Mouse (Mus musculus) skeletal muscle tissue, adult 2 months (tissue): ENCODE measurements around the gene Fabp6.

Experiments used
- DNase-seq: peaks from one replicate; pipeline ENCODE4 v3.0.0-alpha.2; 2012; ENCODE audit warnings: low read depth, low spot score

Gene Fabp6

DNA sequence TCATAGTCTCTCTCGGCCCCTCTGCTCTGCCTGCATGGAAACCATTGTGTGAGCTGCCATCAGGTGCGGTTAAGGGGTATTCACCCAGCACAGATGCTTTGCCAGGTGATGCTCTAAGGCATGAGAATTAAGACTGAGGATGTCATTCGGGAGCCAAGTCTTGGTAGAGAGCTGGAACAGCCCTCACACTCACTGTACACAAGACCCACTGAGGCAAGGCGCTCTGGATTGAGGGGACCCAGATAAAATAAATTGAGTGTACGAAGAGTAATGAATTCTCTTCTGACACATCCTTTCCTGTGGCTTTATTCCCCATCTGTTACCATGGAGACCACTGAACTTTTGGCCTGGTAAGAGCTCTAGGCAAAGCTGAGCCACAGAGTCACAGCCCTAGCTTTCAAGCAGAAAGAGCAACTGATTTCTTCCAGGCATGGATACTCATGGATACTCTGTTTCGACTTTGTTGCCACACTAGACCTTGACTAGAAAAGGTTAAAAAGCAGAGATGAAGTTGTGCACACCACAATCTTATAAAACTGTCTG, 11.7 kb downstream of the Fabp6 start:
- DNase-seq, result no peak

DNA sequence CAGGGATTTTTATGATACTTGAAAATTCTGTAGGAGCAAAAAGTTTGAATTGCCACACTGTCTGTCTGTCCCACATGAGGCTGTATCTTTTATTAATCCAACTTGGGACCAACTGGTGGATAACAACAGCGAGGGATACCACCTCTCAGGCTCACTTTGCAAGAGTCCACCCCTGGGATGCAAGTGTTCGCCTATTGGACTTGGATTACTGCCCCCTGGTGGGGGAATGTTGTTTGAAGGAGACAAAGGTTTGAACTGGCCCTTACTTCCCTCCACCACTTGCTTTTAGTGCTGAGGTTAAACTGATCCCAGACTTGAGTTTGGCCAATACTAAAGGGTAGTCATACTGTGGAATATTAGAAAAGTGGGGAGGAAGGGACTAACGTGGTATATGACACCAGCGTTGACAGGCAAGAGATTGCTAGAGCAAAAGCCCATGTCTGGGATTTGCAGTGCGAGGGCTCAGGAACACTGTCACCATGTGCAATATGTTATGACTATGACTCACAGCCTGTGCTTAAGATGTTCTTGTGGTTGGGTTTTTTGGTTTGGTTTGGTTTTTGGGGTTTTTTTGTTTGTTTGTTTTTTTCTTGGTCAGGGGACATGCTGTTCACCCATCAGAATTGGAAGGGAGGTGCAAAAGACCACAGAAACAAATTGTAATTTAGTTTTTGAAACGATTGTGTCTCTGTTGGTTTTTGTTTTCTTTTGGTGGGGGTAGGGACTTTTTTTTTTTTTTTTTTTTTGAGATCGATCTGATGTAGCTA, 14.8 kb downstream of the Fabp6 start, which contains the start of gene 4933415A04Rik:
4933415A04Rik (plus strand) TSS at position 717 of the 767 bp plus-strand sequence.
- no peak for DNase-seq

DNA sequence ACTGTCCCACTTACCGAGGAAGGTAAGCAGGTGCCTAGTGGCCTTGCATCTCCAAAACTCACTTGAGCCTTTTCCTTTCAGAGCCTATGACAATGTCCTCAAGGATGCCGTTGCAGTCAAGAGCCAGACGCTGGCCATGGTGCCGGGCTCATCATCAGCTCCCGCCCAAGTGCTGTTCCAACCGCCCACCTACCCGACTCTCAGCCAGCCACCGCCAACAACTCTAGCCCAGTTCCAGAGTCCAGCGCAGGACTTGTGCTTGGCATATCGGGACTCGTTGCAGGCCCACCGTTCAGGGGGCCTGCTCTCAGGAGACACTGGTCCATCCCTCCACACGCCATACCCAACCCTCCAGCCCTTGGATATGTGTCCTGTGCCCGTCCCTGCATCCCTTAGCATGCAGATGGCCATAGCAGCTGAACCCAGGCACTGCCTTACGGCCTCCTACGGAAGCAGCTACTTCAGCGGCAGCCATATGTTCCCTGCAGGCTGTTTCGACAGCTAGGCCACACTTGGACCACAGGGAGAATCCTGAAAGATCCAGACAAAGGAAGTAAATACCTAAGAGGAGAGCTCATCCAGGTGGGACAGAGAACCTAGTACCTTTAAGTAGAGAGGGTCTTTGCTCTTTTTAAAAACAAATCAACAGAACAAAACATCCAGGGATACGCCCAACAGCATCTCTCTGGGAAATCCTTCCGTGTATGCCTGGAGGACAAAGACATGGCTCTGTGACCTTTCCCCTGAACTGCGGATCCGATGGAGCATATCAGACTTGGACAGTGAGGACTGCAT, 15.9 kb downstream of the Fabp6 start:
- DNase-seq, result no peak

DNA sequence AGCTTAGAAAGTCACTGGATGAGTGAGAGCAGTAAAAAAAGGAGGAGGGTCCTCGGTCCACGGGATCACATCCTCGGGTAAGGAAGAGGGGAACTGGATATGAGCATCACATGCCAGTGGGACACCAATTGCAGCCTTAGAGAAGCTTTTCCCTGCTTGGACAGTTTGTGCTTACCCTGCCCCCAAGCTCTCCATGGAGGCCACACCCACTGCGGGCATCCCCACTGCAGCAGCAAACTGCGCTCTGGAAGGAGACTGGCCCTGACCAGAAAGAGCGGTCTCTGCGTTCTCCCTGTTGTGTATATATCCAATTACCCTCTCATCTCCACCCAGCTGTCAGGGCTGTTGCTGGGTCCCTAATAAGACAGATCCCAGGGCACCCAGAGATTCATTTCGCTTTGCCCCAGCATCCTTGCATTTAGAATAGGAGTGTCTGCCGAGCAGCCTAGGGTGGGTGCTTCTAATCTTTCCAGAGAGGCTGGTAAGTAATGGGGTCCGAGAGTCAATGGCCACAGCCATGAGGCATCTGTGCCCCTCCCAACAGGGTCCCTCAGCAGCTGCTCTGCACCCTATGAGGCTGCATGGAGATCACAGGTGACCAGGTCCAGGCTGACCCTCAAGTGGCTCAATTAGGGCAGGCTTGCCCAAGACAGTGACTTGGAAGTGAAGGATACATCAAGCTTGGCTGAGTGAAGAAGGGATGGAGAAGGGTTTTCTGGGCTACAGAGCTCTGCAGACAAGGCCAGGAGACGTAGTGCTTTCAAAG, 23.4 kb downstream of the Fabp6 start:
- no peak for DNase-seq

DNA sequence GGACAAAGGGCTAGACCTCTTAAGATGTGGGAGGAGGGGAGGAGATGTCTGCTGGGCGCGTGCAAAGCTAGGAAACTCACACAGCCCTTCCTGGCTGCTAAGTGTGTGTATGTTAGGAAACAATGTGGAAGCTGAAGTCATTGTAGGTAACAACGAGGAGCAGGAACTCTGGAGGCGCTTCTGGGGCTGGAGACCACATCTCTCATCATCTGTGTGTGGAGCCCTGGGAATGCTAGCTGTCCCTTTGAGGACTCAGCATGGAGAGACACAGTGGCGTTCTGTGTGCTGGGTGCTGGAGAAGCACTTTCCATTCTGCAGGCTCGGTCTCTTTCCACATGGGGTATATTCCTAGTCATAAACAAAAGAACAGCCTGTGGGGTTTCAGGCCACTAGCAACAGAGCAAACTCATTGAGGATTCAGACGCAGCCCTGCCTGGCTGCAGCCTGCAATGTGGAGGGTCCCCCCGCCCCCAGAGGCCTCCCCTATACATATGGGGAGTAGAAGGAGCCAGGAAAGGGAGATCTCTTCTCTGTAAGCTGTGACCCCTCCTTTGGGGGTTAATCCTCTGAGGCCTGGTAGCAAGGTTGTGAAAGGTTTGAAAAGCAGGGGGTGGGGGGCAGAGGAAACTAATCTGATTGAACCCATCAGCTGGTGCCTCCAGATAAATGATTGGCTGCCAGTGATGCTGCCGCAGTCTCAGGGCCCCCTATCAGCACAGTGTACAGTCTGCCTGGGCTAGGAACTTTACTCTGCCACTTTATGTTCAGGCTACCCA, 25.8 kb downstream of the Fabp6 start:
- no peak for DNase-seq

DNA sequence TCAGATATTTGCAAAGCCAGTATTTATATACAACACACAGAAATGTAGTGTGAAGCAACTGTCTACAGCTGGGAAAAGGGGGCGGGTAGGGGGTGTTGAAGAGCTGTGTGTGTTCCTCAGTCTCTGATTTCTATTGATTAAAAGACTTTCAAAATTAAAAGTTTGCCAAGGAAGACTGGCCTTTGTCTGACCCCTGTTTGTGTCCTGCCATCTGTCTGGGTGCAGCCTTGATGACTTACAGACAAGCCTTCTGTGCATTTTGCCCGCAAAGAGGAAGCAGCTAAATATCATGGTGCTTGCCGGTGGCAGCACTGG, 26.3 kb downstream of the Fabp6 start:
- no peak for DNase-seq

DNA sequence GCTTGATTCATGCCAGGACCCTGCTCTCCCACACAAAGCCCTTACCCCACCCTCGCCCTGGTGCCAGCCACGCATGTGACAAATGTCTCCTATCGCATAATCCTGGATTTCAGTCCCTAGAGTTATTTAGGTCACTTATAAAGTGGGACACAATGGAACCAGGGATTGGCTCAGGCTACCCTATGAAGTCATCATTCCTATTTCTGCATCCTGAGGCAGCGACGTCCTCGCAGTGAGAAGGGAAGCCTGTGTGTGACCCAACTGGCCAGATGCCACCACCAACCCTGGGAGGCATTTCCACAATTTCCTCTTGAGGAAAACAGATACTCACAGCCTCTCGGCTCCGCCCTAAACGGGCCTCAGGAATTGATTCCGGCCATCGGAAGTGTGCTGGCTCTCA, 31.7 kb downstream of the Fabp6 start:
- peak; percentile 26 for DNase-seq

DNA sequence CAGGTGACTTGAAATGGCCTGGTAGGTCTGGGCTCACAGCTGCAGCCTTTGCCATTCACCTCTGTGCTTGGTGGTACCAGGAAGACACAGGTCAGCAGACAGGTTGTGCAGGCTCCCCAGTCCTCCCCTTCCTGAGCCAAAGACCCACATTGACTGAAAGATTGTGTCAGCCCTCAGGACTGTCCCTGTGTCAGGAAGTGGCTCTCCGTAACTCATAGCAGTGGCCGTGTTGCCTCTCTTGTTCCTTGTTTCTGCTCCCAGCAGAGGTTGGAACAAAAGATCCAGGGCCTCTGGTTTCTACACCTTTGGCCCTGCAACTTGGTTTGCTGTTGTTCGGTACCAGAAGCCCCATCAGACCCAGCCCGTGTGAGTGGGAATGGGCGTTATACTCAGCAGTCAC, 32.2 kb downstream of the Fabp6 start:
- no peak for DNase-seq

DNA sequence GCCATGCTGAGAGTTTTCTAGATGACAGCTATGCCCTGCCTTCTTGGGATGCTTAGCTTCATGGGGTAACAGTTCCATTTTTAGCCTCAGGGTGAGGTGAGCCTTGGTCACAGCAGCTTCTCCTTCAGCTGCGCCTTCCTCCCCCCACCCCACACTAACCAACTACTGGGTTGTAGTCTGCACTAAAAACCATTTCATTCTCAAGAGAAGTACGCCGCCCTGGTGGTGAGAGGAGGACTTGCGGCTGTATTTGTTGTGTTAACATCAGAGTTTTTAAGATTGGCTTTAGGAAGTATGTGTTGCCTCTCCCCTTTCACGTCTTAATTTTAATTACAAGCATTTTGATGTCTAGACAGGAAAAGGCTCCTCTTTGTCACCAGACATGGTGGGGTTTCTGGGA, 33.1 kb downstream of the Fabp6 start:
- no peak for DNase-seq

DNA sequence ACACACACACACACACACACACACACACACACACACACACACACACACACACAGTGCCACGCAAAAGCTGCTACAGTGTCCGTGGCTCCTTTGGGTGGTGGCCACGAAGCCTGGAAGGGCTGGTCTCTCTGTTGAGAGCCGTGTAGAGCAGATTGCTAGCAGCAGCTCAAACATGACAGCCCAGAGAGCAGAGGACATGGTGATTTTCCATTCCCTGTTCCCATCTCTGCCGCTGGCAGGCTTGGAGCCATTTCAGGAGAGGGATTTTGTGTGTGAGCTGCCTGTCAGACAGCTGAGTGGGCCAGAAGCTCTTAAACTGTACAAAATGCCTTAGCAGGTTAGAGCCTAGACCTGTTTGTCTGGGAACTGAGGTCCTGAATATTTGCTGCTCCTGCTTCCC, 34.6 kb downstream of the Fabp6 start:
- DNase-seq, result no peak

DNA sequence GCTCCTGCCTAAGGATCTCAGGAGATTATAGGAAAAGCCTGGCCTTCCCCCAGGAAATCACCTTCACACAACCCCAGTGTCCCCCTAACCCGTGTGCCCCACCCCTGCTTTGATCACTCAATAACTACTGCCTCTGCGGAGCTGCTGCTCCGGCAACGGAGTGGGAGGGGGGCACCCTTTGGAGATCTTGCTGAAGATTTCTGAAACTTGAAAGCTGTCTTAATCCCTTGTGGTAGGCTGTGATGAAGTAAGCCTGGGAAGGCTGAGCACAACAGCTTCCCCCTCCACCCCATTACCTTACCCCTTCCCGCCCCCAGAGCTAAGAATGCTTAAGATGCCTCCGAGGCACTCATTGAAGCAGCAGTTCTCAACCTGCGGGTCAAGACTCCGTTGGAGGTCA, 35.5 kb downstream of the Fabp6 start:
- DNase-seq, result no peak

DNA sequence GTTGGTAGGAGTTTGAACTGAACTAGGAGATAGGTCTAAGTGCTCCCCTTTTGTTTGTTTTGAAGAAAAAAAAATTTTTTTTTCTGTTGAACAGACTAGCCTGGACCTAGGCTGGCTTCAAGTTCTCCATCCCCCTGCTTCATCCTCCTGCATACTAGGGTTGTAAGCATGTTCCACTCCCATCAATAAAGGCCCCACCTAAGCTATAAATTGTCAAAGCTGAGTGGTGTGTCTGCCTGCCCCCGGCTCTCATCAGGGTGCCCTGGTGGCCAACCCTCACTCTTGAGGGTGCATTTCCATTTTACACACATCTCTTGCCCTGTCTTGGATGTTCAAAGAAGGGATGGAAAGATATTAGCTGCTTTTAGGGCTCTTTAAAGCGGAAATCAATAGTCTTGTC, 35.9 kb downstream of the Fabp6 start:
- no peak for DNase-seq

DNA sequence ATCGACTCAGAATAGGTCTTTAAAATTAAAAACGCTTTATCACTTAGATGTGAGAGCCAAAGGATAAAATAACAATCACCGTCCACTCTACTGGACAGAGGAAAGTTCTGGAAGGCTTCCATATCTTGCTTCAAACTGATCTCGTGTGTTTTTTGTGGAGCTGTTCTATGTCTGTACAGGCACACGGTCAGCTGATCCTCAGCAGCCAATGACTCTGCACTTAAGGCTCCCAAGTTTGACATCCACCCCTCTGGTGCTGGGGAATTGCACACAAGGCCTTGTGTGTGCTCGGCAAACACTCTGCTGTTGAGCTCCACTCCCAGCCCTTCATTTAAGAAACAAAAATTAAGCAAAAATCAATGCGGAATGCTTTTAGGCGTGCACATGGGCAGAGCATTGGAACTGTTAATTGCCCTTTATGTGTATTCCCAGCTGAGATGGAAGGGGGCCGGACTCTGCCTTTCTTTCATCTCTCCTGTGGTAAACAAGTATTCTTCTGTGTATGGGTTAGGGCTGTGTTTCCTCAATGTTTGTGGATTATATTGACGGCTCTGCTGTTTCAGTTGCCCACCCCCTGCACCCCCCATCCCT, 37.6 kb downstream of the Fabp6 start:
- no peak for DNase-seq

DNA sequence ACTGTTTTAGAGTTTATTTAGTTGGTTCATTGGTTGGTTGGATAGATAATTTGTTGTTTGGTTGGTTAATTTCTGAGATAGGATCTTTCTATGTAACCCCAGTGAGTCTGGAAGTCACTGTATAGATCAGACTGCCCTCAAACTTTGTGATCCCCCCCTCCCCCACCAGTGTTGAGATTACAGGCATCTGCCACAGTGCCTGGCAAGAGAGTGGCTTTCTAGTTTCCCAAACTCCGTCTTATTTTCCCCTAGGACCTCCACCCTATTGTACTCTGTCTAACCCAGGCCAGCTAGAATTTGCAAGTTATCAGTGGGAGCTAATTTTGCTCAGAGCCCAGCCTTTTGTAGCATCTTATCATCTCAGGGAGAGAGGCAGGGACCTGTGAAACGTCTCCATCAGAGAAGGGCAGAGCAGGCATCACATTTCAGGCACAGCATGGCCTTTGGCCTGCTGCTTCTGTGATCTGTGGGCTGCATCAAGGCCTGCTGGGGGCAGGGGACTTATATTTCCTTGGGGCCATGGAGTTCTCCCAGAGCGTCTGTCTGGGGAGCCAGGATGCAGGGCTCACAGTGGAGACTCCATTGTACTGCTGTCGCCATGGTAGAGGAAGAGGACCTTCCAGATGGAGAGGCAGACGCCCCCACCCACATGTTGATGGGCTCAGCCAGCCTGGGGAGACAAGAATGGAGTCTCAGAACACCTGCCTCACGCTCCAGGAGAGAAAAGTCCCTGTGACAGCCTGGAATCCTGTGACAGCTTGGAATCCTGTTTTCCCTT, 41.6 kb downstream of the Fabp6 start:
- no peak for DNase-seq

DNA sequence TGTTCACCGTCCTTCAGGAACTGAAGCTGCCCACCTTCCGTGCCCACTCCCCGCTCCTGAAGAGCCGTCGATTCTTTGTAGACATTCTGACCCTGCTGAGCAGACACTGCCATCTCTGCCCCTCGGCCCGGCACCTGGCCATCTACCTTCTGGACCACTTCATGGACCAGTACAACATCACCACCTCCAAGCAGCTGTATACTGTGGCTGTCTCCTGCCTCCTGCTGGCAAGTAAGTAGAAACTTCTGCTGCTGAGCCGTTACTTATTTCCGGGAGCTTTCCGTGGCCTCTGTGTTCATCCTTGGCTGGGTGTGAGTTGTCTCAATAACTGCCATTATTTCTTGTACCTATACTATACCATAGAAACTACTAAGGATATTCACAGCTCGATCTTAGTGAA, 44.8 kb downstream of the Fabp6 start:
- no peak for DNase-seq

DNA sequence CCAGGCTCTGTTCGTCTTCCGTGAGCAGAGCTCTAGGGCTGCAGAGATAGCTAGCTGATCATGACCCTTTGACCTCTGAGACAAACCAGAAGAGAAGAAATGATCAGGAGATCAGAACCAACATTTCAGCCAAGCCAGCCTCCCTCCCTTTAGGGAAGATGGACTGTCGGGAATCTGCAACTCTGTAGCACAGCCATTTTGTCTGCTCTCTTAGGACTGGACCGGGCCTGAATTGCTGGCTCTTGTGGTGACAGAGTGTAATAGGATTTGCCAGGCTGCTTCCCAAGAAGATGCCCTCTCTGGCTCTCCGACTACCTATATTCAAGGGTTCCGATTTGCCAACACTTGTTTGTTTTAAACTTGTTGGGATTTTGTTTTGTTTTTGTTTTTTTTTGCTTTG, 48.7 kb downstream of the Fabp6 start:
- DNase-seq, result no peak

DNA sequence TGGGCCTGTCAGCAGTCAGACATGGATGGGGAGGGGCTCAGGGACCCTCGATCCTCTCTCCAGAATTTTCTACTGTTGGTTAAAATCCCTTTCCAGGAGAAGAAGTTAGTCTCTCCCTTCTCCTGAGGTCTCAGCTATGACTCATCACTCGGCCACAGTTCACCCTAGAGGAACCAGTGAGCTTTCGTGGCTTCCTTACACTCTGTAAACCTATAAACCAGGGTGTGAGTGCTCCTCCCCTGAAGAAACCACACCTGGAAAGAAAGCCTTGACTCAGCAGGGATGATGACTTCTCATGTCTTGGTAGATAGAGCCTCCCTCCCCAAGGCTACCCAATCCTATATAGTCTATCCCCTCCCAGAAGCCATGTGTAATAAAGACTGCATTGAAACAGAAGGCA, 49.6 kb downstream of the Fabp6 start:
- no peak for DNase-seq

DNA sequence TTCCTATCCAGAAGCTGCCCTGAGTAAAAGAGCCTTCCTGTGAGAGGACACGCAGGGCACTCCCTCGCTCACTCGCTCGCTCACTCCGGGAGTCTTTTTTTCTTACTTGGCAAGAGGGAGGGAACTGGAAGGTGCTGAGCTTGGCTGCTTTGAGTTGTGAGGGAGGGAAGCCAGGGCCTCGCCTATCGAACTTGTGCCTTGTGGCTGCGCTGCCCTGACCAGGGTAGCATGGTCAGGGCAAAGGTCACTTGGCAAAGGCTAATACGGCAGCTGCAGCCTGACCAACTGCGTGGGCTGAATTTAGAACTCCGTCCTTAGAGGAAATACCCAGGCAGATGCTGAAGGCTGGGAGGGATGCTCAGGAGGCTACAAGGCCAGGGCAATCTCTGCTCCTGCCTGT, 51.6 kb downstream of the Fabp6 start:
- peak; percentile 64 for DNase-seq

DNA sequence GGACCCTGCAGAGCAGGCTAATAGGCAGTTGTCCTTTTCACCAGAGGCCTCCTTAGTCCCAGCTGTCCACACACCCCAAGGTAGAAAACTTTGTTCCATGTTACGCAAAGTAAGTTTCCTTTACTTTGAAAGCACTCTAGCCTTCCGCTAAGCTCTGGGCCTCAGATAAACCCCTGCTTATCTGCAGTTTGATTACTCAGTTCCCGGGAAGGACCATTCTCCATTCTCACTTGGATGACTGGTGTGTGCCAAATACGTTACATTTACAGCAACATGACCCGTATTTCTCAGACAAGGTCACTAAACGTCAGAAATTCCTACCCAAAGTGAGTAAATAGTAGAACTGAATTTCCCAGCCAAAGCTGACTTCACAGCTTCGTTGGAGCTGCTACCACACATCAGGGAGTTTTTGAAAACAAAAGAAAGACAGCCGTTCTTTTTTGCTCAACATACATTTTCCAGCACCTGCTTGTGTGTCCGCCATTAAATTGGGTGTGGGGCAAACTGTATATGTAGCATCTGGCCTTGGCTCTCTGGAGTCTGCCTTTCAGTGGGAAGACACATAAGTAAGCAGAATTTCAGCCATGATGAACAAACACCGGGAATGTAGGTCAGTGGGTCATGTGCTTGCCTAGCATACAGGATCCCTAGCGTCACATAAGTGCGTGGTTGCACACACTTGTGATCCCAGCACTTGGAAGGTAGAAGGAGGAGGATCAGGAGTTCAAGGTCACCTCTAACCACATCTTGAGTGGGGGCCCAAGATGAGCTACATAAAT, 52.5 kb downstream of the Fabp6 start:
- DNase-seq, result no peak

DNA sequence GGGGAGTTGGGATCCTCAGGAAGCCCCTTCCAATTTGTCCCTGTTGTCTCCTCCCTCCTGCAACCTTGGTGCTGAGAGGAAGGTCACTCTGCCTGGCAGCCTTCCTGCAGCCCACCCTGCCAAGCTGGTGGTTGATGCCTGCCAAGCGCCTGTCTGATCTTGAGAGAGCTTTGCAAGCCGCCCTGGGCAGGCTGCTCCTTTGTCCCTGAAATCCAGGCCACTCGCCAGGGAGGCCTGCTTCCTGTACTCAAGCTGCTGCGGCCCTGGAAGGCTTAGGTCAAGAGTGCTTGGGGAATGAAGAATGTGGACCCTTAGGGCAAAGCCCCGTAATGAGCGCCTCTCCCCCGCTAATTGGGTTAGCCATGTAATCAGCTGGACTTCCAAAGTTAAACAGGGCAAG, 53.2 kb downstream of the Fabp6 start:
- no peak for DNase-seq
